Mouse (Mus musculus): ENCODE results near the gene Plscr3. TPM values are rescaled to one million over a fixed set of nuclear protein-coding genes. Genes with fewer than 3 reads are reported as not detected.
"Not testable (repeated sequence)": the region's sequence is repeated elsewhere in the genome, so short reads cannot be mapped to it uniquely, and the experiment has no call there.

The Plscr3 gene
- total and polyA plus RNA-seq, 2 experiments from 2014 or later: 26.3 to 32.2 TPM

DNA sequence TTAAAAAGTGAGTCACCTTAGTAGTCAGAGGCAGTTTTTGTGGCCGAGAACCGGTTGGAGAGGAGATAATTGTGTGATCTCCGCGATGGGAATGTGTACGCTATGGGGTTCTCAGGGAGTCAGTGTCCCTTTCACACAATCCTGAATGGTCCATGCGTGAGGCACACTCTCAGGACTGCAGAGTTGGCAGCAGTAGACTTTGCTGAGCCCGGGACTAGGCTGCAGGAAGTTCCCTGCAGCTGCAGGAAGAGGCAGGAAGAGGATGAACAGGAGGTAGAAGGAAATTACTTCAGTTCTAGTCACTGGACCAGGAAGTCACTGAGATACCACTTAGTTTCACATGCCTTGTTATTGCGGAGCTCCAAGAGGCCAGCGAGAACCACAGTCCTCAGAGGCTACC is 3.0 kb downstream of the Plscr3 start:
- no peak for ATAC-seq
- WGBS: 90% methylated on average over 9 of the region's 9 CpGs
- Histone ChIP-seq H3K36me3 (ENCODE audit: insufficient read depth, low read length) (peaks cover 29% of the 10 kb centered on the region), H3K4me2 (ENCODE audit: low read depth, low read length) (no peak overlapping the region), H3K27me3 (ENCODE audit: insufficient read depth, low read length) (no peaks in the 10 kb centered on the region), H3K9me3 (ENCODE audit: low read length) (no peaks in the 10 kb centered on the region), H3K4me1 (ENCODE audit: insufficient read depth, low read length) (peaks cover 6% of the 10 kb centered on the region), H3K9ac (replicated peaks; ENCODE audit: low read length) (no peak overlapping the region), H3K27ac (no peak overlapping the region), H3K4me3 (ENCODE audit: low read length) (no peak overlapping the region)
- TF ChIP-seq CTCF (IDR thresholded peaks at IDR 0.05; ENCODE audit: low read depth): no peak
- no peak for DNase-seq (ENCODE audit: low spot score)

DNA sequence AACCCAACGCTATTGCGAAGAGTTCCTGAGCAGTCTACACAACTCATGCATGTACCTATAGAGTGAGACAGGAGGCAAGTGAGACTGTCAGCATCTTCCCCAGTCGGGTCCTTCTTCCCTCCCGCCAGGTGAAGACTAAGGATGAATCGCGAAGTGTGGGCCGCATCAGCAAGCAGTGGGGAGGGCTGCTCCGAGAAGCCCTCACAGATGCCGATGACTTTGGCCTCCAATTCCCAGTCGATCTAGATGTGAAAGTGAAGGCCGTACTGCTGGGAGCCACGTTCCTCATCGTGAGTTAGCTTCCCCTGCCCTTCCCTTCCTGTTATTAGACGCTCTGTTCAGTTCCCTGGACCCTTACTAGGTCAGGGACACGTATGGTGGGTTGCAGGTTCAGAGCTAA is 3.7 kb downstream of the Plscr3 start:
- Histone ChIP-seq H3K36me3 (ENCODE audit: insufficient read depth, low read length) (peaks cover 29% of the 10 kb centered on the region), H3K9ac (replicated peaks; ENCODE audit: low read length) (no peak overlapping the region), H3K4me3 (ENCODE audit: low read length) (no peak overlapping the region), H3K4me1 (ENCODE audit: insufficient read depth, low read length) (peaks cover 6% of the 10 kb centered on the region), H3K27me3 (ENCODE audit: insufficient read depth, low read length) (no peaks in the 10 kb centered on the region), H3K4me2 (ENCODE audit: low read depth, low read length) (no peak overlapping the region), H3K27ac (no peak overlapping the region), H3K9me3 (ENCODE audit: low read length) (no peaks in the 10 kb centered on the region)
- DNase-seq (ENCODE audit: low spot score): no peak
- ATAC-seq: no peak
- WGBS: 96% methylated on average over 15 of the region's 15 CpGs
- TF ChIP-seq CTCF (IDR thresholded peaks at IDR 0.05; ENCODE audit: low read depth): no peak

DNA sequence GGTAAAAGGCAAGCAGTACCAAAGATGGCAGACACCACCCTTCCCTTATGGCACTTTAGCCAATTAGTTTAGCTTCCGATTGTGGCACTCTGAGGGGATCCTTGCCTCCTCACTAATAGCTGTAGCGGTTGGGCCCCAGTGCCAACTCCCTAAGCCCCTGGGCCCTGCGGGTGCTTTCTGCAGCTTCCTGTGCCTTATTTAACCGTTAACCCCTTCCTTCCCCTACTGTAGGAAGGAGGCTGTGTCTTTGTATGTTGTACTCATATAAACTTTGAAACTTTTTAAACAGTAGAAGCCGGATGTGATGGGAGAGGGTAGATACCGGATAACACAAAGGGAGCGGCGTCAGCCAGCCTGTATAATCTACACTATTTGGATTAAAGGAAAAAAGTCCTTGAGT is 4.6 kb downstream of the Plscr3 start:
- H3K4me1 ChIP-seq (ENCODE audit: insufficient read depth, low read length): peaks cover 2% of the 10 kb centered on the region
- peaks cover 29% of the 10 kb centered on the region for H3K36me3 ChIP-seq (ENCODE audit: insufficient read depth, low read length)
- H3K9me3 ChIP-seq (ENCODE audit: low read length): no peaks in the 10 kb centered on the region
- no peak overlapping the region for H3K4me2 ChIP-seq (ENCODE audit: low read depth, low read length)
- ATAC-seq (no peak), DNase-seq (ENCODE audit: low spot score) (no peak)
- H3K27ac ChIP-seq: no peak overlapping the region
- no peak overlapping the region for H3K4me3 ChIP-seq (ENCODE audit: low read length)
- no peaks in the 10 kb centered on the region for H3K27me3 ChIP-seq (ENCODE audit: insufficient read depth, low read length)
- H3K9ac ChIP-seq (replicated peaks; ENCODE audit: low read length): no peak overlapping the region
- no peak for TF ChIP-seq CTCF (IDR thresholded peaks at IDR 0.05; ENCODE audit: low read depth)
- WGBS: 69% methylated on average over 8 of the region's 8 CpGs

DNA sequence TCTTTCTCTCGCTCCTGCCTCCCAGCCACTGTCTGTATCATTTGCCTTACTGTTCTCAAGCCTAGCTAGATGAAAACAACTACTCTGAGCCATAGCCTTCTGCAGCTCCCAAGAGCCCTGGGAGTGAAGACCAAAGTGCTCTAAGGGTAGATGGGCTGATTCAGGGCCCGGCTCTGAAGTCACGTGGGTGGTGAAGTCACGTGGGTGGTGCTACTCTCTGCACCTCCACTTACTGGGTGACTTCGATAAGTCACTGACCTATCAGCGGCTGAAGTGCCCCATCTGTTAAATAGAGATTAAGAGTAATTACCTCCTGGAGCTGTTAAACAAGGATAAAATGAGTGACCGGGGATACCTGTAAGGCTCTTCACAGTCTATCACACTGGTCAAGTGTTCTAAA is 7.8 kb downstream of the Plscr3 start:
- no peak for TF ChIP-seq CTCF (IDR thresholded peaks at IDR 0.05; ENCODE audit: low read depth)
- H3K9me3 ChIP-seq (ENCODE audit: low read length): no peaks in the 10 kb centered on the region
- no peak overlapping the region for H3K4me3 ChIP-seq (ENCODE audit: low read length)
- H3K27me3 ChIP-seq (ENCODE audit: insufficient read depth, low read length): 0 out of 2 replicates have a peak, but pooled peaks cover 5% of the 10 kb centered on the region
- DNase-seq (ENCODE audit: low spot score) (no peak), ATAC-seq (no peak)
- H3K9ac ChIP-seq (replicated peaks; ENCODE audit: low read length): no peak overlapping the region
- 78% methylated on average over 7 of the region's 7 CpGs for WGBS
- H3K4me2 ChIP-seq (ENCODE audit: low read depth, low read length): no peak overlapping the region
- H3K4me1 ChIP-seq (ENCODE audit: insufficient read depth, low read length): no peaks in the 10 kb centered on the region
- H3K27ac ChIP-seq: no peak overlapping the region
- peaks cover 23% of the 10 kb centered on the region for H3K36me3 ChIP-seq (ENCODE audit: insufficient read depth, low read length)

DNA sequence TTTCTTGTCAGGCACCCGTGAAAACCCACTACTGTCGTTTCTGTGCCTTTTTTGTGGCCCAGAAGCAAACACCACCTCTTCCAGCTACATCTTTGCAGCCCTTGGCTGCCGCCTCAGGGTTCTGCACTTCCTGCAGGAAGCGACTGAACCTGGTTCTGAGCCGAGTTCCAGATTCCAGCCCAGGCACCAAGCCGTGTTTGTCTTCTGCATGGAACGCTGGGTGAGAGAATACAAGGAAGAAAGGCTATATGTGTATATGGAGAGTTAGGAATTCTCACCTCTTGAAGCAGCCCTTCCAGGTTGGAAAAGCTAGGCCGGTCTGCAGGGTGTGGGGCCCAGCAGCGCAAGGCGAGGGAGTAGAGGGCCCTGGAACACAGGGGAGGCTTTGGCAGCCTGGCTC is 8.5 kb downstream of the Plscr3 start:
- Histone ChIP-seq H3K9me3 (ENCODE audit: low read length) (no peaks in the 10 kb centered on the region), H3K4me3 (ENCODE audit: low read length) (no peak overlapping the region), H3K27me3 (ENCODE audit: insufficient read depth, low read length) (0 out of 2 replicates have a peak, but pooled peaks cover 8% of the 10 kb centered on the region), H3K4me1 (ENCODE audit: insufficient read depth, low read length) (no peaks in the 10 kb centered on the region), H3K36me3 (ENCODE audit: insufficient read depth, low read length) (peaks cover 17% of the 10 kb centered on the region), H3K4me2 (ENCODE audit: low read depth, low read length) (no peak overlapping the region), H3K27ac (no peak overlapping the region), H3K9ac (replicated peaks; ENCODE audit: low read length) (no peak overlapping the region)
- no peak for TF ChIP-seq CTCF (IDR thresholded peaks at IDR 0.05; ENCODE audit: low read depth)
- 86% methylated on average over 10 of the region's 10 CpGs for WGBS
- DNase-seq (ENCODE audit: low spot score): no peak
- ATAC-seq: no peak

DNA sequence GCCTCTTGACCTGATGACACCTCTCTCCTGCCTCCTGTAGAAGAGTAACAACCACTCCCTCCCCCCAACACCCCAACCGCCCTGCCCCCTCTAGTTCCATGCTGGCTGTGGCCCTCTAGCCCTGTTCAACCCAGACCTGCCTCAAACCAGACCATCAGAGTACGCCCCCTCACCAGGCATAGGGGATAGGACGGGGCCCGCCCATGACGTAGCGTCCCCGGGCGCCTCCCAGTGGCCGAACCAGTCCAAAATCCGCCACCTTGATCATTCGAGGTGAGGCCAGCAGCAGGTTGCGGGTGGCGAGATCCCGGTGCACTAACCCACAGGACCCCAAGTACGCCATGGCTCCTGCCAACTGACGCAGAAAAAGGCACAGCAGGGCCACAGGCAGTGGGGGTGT is 9.2 kb downstream of the Plscr3 start:
- 20% methylated on average over 16 of the region's 16 CpGs for WGBS
- Histone ChIP-seq H3K4me1 (ENCODE audit: insufficient read depth, low read length) (no peaks in the 10 kb centered on the region), H3K9me3 (ENCODE audit: low read length) (no peaks in the 10 kb centered on the region), H3K4me3 (ENCODE audit: low read length) (no peak overlapping the region), H3K36me3 (ENCODE audit: insufficient read depth, low read length) (peaks cover 10% of the 10 kb centered on the region), H3K27me3 (ENCODE audit: insufficient read depth, low read length) (0 out of 2 replicates have a peak, but pooled peaks cover 8% of the 10 kb centered on the region), H3K4me2 (ENCODE audit: low read depth, low read length) (no peak overlapping the region), H3K27ac (no peak overlapping the region), H3K9ac (replicated peaks; ENCODE audit: low read length) (no peak overlapping the region)
- DNase-seq (ENCODE audit: low spot score) (peak; percentile 46), ATAC-seq (peak; percentile 61)
- TF ChIP-seq CTCF (IDR thresholded peaks at IDR 0.05; ENCODE audit: low read depth): peak; percentile 61

DNA sequence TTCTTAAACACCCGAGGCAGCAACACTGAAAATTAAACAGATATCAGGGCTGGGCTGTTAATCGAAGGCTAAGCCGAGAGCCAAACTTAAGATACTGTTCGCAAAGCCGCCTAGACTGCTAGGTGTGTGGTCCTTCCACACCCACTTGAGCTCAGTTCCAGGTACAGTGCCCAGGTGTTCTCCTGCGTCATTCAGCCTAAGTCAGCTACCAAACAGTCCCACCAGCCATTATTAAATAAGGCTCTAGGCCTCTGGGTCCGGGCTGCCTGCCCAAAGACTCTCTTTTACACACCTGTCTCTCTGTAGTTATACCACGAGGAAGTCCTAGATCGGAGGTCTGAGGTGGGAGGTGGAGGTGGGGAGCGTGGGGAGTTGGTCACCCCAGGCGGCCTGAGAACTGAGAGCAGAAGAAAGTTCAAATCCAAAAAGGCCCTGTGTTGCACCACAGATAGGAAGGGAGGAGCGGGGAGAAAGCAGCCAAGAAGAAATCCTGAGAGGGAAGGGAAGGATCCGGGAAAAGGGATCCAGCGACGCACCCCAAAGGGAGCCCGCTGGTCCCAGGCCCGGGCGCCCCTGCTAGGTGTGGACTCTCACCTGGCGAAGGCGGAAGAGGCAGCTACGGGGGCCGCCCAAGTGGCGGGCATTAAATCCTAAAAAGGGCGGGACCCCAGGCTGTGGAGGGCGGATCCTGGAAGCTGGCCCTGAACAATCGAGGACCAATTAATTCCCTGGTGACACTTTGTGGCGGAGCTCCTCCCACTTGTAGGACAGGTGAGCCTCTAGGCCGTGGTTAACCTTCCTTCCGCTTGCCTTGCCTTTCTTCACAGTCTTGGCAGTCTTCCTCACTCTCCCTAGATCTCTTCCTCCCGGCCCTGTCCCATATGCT is 12.2 kb downstream of the Plscr3 start, which contains the start of gene Tnk1:
Gene Tnk1 (minus strand): TSS at position 618 of the 886 bp plus-strand sequence.
- DNase-seq (ENCODE audit: low spot score): no peak
- WGBS: 24% methylated on average over 30 of the region's 30 CpGs

DNA sequence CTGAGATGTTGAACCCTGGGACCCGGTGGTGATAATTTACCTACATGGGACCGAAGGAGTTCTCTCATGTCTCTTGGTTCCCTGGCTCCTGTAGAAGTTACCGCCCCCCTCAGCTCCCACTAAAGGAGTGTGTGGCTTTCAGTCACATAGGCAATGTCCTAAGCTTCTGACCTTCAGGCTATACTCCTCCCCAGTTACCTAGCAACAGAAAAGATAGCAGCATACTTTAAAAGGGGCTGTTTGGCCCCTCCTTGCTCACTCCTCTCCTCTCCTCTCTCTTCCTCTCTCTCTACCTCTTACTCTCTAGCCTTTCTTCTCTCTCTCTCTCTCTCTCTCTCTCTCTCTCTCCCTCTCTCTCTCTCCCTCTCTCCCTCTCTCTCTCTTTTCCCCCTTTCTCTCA is 17.6 kb downstream of the Plscr3 start:
- not testable (repeated sequence) for H3K9me3 ChIP-seq (ENCODE audit: low read length); H3K9ac ChIP-seq (replicated peaks; ENCODE audit: low read length); H3K4me3 ChIP-seq (ENCODE audit: low read length); ATAC-seq; DNase-seq (ENCODE audit: low spot score); H3K27me3 ChIP-seq (ENCODE audit: insufficient read depth, low read length); H3K4me1 ChIP-seq (ENCODE audit: insufficient read depth, low read length); H3K4me2 ChIP-seq (ENCODE audit: low read depth, low read length); H3K27ac ChIP-seq; H3K36me3 ChIP-seq (ENCODE audit: insufficient read depth, low read length)
- 78% methylated on average over 3 of the region's 3 CpGs for WGBS

More for the DNA sequence above, 12.2 kb downstream of the Plscr3 start, which contains the start of gene Tnk1:
- no peak for ATAC-seq
- Histone ChIP-seq H3K27ac (no peak within 1 kb of the TSS), H3K4me2 (ENCODE audit: low read depth, low read length) (no peak within 1 kb of the TSS), H3K4me3 (ENCODE audit: low read length) (no peak within 1 kb of the TSS), H3K4me1 (ENCODE audit: insufficient read depth, low read length) (no peaks in the 10 kb centered on the region), H3K36me3 (ENCODE audit: insufficient read depth, low read length) (no peaks in the 10 kb centered on the region), H3K9me3 (ENCODE audit: low read length) (no peaks in the 10 kb centered on the region), H3K27me3 (ENCODE audit: insufficient read depth, low read length) (0 out of 2 replicates have a peak, but pooled peaks cover 8% of the 10 kb centered on the region), H3K9ac (replicated peaks; ENCODE audit: low read length) (no peak within 1 kb of the TSS)
- TF ChIP-seq CTCF (IDR thresholded peaks at IDR 0.05; ENCODE audit: low read depth): no peak

All from hindbrain, postnatal 0 days (tissue).